Mouse (Mus musculus) urinary bladder, postnatal 14 days (tissue): Measurements from ENCODE around the gene Mrtfa.
"Not testable (repeated sequence)": the region's sequence is repeated elsewhere in the genome, so short reads cannot be mapped to it uniquely, and the experiment has no call there.

Source experiments
- DNase-seq: peaks from one replicate; pipeline ENCODE4 v3.0.0; 2021; ENCODE audit warnings: low spot score

Mrtfa gene

GRCm38 (mm10) chr15:81190630-81191178 lies at the start of gene Mrtfa:
TSS of gene Mrtfa (minus strand) at chr15:81190757.
- peak; percentile 100 for DNase-seq

GRCm38 (mm10) chr15:81239794-81240343 lies 49.3 kb upstream of the Mrtfa start:
- no peak for DNase-seq

- DNase-seq: peak; percentile 37
These were observed 48.7 kb upstream of the Mrtfa start for GRCm38 (mm10) chr15:81239261-81239660.

GRCm38 (mm10) chr15:81237471-81237870 lies 46.9 kb upstream of the Mrtfa start:
- no peak for DNase-seq

GRCm38 (mm10) chr15:81236062-81236461 lies 45.5 kb upstream of the Mrtfa start:
- no peak for DNase-seq

- peak; percentile 56 for DNase-seq
These were observed 44.7 kb upstream of the Mrtfa start, which contains the start of gene Mchr1 for GRCm38 (mm10) chr15:81235086-81235920. TSS of gene Mchr1 (plus strand) at chr15:81235499.

GRCm38 (mm10) chr15:81231325-81231724 lies 40.8 kb upstream of the Mrtfa start:
- no peak for DNase-seq

GRCm38 (mm10) chr15:81229791-81230190 lies 39.2 kb upstream of the Mrtfa start:
- DNase-seq: no peak

GRCm38 (mm10) chr15:81228258-81228657 lies 37.7 kb upstream of the Mrtfa start:
- no peak for DNase-seq

- no peak for DNase-seq
These were observed 36.7 kb upstream of the Mrtfa start for GRCm38 (mm10) chr15:81227275-81227674.

- no peak for DNase-seq
These were observed 36.2 kb upstream of the Mrtfa start for GRCm38 (mm10) chr15:81226796-81227195.

- DNase-seq: no peak
These were observed 35.2 kb upstream of the Mrtfa start for GRCm38 (mm10) chr15:81225732-81226131.

- no peak for DNase-seq
These were observed 34.5 kb upstream of the Mrtfa start for GRCm38 (mm10) chr15:81225016-81225415.

- DNase-seq: no peak
These were observed 30.9 kb upstream of the Mrtfa start for GRCm38 (mm10) chr15:81221446-81221845.

GRCm38 (mm10) chr15:81220051-81220450 lies 29.5 kb upstream of the Mrtfa start:
- not testable (repeated sequence) for DNase-seq

- DNase-seq: no peak
These were observed 28.5 kb upstream of the Mrtfa start for GRCm38 (mm10) chr15:81219054-81219453.

GRCm38 (mm10) chr15:81216906-81217653 lies 26.5 kb upstream of the Mrtfa start:
- no peak for DNase-seq

- DNase-seq: peak; percentile 46
These were observed 22.4 kb upstream of the Mrtfa start for GRCm38 (mm10) chr15:81212976-81213375.

GRCm38 (mm10) chr15:81210496-81210895 lies 19.9 kb upstream of the Mrtfa start:
- DNase-seq: no peak

GRCm38 (mm10) chr15:81202462-81202861 lies 11.9 kb upstream of the Mrtfa start:
- DNase-seq: no peak

GRCm38 (mm10) chr15:81199372-81199959 lies 8.9 kb upstream of the Mrtfa start:
- DNase-seq: peak; percentile 81

- DNase-seq: no peak
These were observed 7.9 kb upstream of the Mrtfa start for GRCm38 (mm10) chr15:81198447-81198846.
